Mouse (Mus musculus): ENCODE data around the gene Spred2. TPM values are rescaled to one million over a fixed set of nuclear protein-coding genes. Genes with fewer than 3 reads are reported as not detected.

Spred2 gene
- polyA plus RNA-seq, 2 experiments, result 8.5 to 25.4 TPM

- no peak for ATAC-seq (ENCODE audit: low FRiP score, low read depth)
- peaks cover 18% of the 10 kb centered on the region for H3K4me1 ChIP-seq (ENCODE audit: control insufficient read depth, insufficient read depth, low read length)
- 91% methylated on average over 8 of the region's 8 CpGs for WGBS
These were observed 15.7 kb downstream of the Spred2 start for GRCm38 (mm10) chr11:19939831-19940230.

DNA sequence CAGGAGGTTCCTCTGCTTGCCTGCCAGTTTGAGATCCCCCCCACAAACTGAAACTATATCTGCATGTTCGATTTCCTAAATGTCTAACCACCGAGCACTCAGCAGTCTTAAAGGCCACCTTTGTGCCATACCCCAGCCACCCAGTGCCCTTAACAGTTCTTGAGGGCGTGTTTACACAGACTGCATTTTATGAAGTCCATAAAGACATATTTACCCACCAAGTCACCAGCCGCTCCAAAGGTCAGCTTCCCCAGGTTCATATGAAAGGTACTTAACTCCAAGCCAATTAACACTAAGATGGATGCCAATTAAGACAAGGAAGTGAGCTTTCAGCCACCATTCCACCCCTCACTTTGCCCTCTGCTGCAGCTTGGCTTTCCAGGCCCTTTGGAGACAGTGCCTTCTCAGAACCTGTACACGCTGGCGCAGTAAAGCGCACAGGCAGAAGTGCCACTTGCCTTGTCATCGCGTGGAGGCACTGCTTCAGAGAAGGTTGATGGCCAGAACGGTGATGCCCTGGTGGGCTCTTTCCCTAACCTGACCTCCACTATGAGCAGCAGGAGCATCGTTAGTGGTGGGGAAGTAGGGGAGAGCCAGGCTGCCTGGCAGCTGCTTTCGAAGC lies 17.1 kb downstream of the Spred2 start:
- H3K4me1 ChIP-seq (ENCODE audit: control insufficient read depth, insufficient read depth, low read length), result peaks cover 18% of the 10 kb centered on the region
- WGBS, result 55% methylated on average over 12 of the region's 12 CpGs

More at GRCm38 (mm10) chr11:19939831-19940230, 15.7 kb downstream of the Spred2 start:
- Histone ChIP-seq H3K9me3 (ENCODE audit: control insufficient read depth, low read length) (no peaks in the 10 kb centered on the region), H3K27ac (replicated peaks; ENCODE audit: low read depth, low read length) (no peak overlapping the region), H3K27me3 (ENCODE audit: control insufficient read depth, insufficient read depth, low read length) (no peaks in the 10 kb centered on the region), H3K9ac (ENCODE audit: low read depth, low read length, severe bottlenecking) (no peak overlapping the region), H3K36me3 (ENCODE audit: control insufficient read depth, insufficient read depth, low read length) (no peaks in the 10 kb centered on the region), H3K4me3 (replicated peaks; ENCODE audit: low read length) (no peak overlapping the region), H3K4me2 (replicated peaks; ENCODE audit: low read depth, low read length, severe bottlenecking) (no peak overlapping the region)
- TF ChIP-seq POLR2A (IDR thresholded peaks at IDR 0.05; ENCODE audit: borderline replicate concordance, extremely low read depth, insufficient read depth, insufficient read length), result no peak
- DNase-seq (ENCODE audit: low spot score), result no peak

DNA sequence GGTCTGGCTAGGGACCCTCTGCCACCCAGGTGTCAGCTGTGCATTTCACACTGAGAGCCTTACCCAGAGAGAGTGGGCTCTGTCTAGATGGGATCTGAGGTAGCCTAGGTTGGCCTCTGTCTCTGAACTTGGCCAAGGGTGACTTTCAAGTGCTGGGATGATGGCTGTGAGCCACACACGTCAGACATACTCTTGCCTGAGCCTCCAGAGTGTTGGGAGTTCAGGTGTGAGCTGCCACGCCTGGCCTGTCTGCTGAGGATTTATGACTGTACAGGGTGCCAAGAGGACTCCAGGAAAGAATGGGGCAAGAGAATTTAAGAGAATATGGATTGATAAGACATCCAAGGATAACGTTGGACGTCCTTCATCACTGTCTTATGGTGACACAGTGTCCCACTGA lies 17.8 kb downstream of the Spred2 start:
- Histone ChIP-seq H3K9ac (ENCODE audit: low read depth, low read length, severe bottlenecking) (no peak overlapping the region), H3K4me2 (replicated peaks; ENCODE audit: low read depth, low read length, severe bottlenecking) (no peak overlapping the region), H3K36me3 (ENCODE audit: control insufficient read depth, insufficient read depth, low read length) (peaks cover 2% of the 10 kb centered on the region; the same call in 1 of the 2 replicates), H3K27me3 (ENCODE audit: control insufficient read depth, insufficient read depth, low read length) (no peaks in the 10 kb centered on the region), H3K27ac (replicated peaks; ENCODE audit: low read depth, low read length) (no peak overlapping the region), H3K4me1 (ENCODE audit: control insufficient read depth, insufficient read depth, low read length) (peaks cover 18% of the 10 kb centered on the region), H3K9me3 (ENCODE audit: control insufficient read depth, low read length) (no peaks in the 10 kb centered on the region), H3K4me3 (replicated peaks; ENCODE audit: low read length) (no peak overlapping the region)
- TF ChIP-seq POLR2A (IDR thresholded peaks at IDR 0.05; ENCODE audit: borderline replicate concordance, extremely low read depth, insufficient read depth, insufficient read length), result no peak
- ATAC-seq (ENCODE audit: low FRiP score, low read depth) (no peak), DNase-seq (ENCODE audit: low spot score) (no peak)
- WGBS, result 76% methylated on average over 4 of the region's 4 CpGs

More for the DNA sequence above, 17.1 kb downstream of the Spred2 start:
- H3K4me2 ChIP-seq (replicated peaks; ENCODE audit: low read depth, low read length, severe bottlenecking), result no peak overlapping the region; the same call in 1 of the 2 replicates
- no peaks in the 10 kb centered on the region for H3K9me3 ChIP-seq (ENCODE audit: control insufficient read depth, low read length)
- H3K36me3 ChIP-seq (ENCODE audit: control insufficient read depth, insufficient read depth, low read length), result peaks cover 2% of the 10 kb centered on the region; the same call in 1 of the 2 replicates
- no peak overlapping the region for H3K27ac ChIP-seq (replicated peaks; ENCODE audit: low read depth, low read length)
- ATAC-seq (ENCODE audit: low FRiP score, low read depth), result peak; percentile 28; the same call in 1 of the 2 replicates
- DNase-seq (ENCODE audit: low spot score), result no peak
- TF ChIP-seq POLR2A (IDR thresholded peaks at IDR 0.05; ENCODE audit: borderline replicate concordance, extremely low read depth, insufficient read depth, insufficient read length), result no peak
- H3K9ac ChIP-seq (ENCODE audit: low read depth, low read length, severe bottlenecking), result no peak overlapping the region
- no peaks in the 10 kb centered on the region for H3K27me3 ChIP-seq (ENCODE audit: control insufficient read depth, insufficient read depth, low read length)
- no peak overlapping the region for H3K4me3 ChIP-seq (replicated peaks; ENCODE audit: low read length)

DNA sequence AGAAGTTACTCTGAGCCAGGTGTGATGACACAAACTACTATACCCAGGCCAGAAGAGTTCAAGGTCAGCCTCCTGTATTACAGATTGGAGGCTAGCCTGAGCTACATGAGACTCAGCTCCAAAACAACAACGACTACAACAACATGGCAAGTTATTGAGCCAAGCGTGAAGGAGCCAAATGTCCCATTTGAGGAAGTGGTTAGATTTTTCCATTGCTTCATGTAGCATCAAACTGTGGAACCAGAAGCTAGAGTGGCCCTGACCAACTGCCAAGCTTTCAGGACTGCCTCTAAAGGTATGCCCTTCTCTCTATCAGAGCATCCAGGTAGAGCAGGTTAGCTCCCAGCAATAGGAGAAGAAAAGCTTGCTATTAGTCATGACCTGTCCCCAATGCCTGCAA lies 19.6 kb downstream of the Spred2 start:
- DNase-seq (ENCODE audit: low spot score) (no peak), ATAC-seq (ENCODE audit: low FRiP score, low read depth) (no peak)
- Histone ChIP-seq H3K9me3 (ENCODE audit: control insufficient read depth, low read length) (no peaks in the 10 kb centered on the region), H3K4me1 (ENCODE audit: control insufficient read depth, insufficient read depth, low read length) (peaks cover 23% of the 10 kb centered on the region), H3K4me3 (replicated peaks; ENCODE audit: low read length) (no peak overlapping the region), H3K27ac (replicated peaks; ENCODE audit: low read depth, low read length) (no peak overlapping the region), H3K4me2 (replicated peaks; ENCODE audit: low read depth, low read length, severe bottlenecking) (no peak overlapping the region), H3K36me3 (ENCODE audit: control insufficient read depth, insufficient read depth, low read length) (peaks cover 2% of the 10 kb centered on the region; the same call in 1 of the 2 replicates), H3K9ac (ENCODE audit: low read depth, low read length, severe bottlenecking) (no peak overlapping the region), H3K27me3 (ENCODE audit: control insufficient read depth, insufficient read depth, low read length) (no peaks in the 10 kb centered on the region)
- 92% methylated on average over 2 of the region's 2 CpGs for WGBS
- TF ChIP-seq POLR2A (IDR thresholded peaks at IDR 0.05; ENCODE audit: borderline replicate concordance, extremely low read depth, insufficient read depth, insufficient read length), result no peak

GRCm38 (mm10) chr11:19944701-19945100 lies 20.5 kb downstream of the Spred2 start:
- DNase-seq (ENCODE audit: low spot score), result no peak
- H3K4me2 ChIP-seq (replicated peaks; ENCODE audit: low read depth, low read length, severe bottlenecking), result no peak overlapping the region
- H3K4me1 ChIP-seq (ENCODE audit: control insufficient read depth, insufficient read depth, low read length), result peaks cover 16% of the 10 kb centered on the region
- no peak overlapping the region for H3K4me3 ChIP-seq (replicated peaks; ENCODE audit: low read length)
- no peak for TF ChIP-seq POLR2A (IDR thresholded peaks at IDR 0.05; ENCODE audit: borderline replicate concordance, extremely low read depth, insufficient read depth, insufficient read length)
- H3K27me3 ChIP-seq (ENCODE audit: control insufficient read depth, insufficient read depth, low read length), result no peaks in the 10 kb centered on the region
- no peaks in the 10 kb centered on the region for H3K9me3 ChIP-seq (ENCODE audit: control insufficient read depth, low read length)
- WGBS, result 79% methylated on average over 6 of the region's 6 CpGs
- peaks cover 2% of the 10 kb centered on the region; the same call in 1 of the 2 replicates for H3K36me3 ChIP-seq (ENCODE audit: control insufficient read depth, insufficient read depth, low read length)
- no peak for ATAC-seq (ENCODE audit: low FRiP score, low read depth)
- H3K27ac ChIP-seq (replicated peaks; ENCODE audit: low read depth, low read length), result no peak overlapping the region
- no peak overlapping the region for H3K9ac ChIP-seq (ENCODE audit: low read depth, low read length, severe bottlenecking)

Measured in limb, embryonic 14.5 days (tissue).